Mouse (Mus musculus): ENCODE results near the gene Dnajc28.

Gene Dnajc28

DNA sequence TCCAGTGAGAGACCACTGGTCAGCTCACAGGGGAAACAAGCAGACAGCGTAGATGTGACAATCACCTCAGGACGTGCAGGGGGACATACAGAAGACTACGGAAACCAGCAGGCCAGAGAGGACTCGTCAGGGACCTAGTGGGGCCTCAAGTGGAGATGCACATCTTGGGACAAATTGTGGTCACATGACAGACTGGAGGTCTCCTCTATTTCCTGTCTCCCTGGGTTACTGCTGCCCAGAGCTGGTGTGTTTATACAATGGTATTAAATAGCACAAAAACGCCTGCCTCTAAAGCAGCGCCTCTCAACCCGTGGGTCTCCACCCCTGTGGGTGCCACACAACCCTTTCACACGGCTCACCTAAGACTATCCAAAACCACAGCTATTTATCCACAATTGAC, 26.7 kb downstream of the Dnajc28 start:
- in situ Hi-C loops (cut with MboI): no loop called here

DNA sequence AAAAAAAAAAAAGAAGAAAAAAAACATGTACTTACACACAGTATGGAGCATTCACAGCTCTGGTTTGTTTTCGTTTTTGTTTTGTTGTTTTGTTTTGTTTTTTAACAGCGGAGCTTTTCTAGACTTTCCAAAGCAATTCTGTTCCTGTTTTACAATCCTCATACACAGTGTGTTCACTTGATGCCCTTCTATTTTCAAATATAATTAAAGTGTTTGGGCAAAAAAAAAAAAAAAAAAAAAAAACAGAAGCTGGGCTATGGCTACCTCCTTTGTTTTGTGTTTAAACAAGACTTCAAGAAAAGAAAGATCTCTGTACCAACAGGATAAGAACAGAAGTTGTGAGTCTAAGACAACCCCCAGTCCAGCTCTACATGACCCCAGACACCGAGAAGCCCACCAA, 30.1 kb downstream of the Dnajc28 start:
- in situ Hi-C loops (cut with MboI): no loop called here

DNA sequence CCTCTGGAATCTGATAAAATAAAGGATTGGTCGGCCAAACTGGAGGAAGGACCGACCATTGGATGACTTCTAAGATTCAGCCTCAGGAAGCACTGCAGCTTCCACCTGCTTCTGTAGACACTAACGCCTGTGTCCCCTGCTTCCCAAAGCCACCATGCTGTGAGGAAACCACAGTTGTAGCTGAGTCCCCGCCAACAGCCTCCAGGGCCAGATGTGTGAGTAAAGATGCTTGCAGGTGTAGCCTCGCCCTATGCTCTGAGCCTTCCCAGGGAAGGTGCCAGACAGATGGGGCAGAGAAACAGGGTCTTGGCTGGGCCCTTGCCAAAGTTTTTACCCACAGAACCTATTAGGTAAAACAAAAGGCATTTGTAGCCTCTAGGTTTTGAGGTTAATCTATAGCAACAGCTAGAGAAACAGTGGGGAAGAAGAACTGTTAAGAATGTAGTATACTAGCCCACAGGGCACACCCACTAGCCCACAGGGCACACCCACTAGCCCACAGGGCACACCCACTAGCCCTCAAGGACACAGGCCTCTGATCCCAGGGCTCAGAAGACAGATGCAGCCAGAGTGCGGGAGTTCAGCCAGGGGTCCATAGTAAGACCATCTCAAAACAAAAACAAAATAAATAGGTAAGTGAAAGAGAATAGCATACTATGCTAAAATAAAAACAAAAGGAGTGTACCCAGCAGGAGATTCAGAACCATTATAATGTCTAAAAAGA, 30.9 kb downstream of the Dnajc28 start:
- in situ Hi-C loops (cut with MboI): no loop called here

- in situ Hi-C loops (cut with MboI): no loop called here
Observed at GRCm38 (mm10) chr16:91586244-91586643, 32.6 kb downstream of the Dnajc28 start.

- in situ Hi-C loops (cut with MboI): no loop called here
Observed at GRCm38 (mm10) chr16:91585617-91586016, 33.2 kb downstream of the Dnajc28 start.

GRCm38 (mm10) chr16:91582307-91582706, 36.5 kb downstream of the Dnajc28 start:
- in situ Hi-C loops (cut with MboI): no loop called here

DNA sequence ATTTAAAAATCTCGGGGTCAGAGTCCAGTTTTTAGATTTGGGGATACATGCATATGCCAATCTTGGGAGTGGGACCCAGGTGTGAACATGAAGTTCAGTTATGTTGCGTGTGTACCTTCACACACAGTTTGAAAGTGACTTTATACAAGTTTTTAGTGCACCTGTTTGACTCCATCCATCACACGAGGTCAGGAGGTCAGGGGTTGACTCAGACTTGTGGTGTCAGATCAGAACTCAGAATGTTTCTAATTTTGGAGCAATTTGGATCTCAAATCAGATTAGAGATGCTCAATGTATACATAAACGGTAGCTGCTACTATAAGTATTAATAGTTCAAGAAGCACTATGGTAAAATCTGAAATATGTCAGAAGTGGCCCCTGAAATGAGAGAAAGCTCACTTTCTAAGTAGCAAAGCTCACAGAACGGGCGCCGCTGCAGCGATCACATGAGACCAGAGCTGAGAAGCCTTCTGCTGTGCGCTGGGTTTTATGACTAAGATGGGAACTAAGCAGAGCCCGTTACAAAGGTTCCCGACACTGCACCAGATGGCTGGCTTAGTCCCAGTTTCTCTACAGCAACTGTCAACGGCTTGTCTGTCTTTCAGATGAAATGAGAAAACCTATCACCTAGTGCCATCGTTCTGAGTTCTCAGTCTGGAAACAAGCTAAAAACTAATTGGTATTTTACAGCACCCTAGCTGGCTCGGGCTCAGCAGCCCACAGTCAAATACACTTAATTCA, 39.7 kb downstream of the Dnajc28 start:
- in situ Hi-C loops (cut with MboI): no loop called here

DNA sequence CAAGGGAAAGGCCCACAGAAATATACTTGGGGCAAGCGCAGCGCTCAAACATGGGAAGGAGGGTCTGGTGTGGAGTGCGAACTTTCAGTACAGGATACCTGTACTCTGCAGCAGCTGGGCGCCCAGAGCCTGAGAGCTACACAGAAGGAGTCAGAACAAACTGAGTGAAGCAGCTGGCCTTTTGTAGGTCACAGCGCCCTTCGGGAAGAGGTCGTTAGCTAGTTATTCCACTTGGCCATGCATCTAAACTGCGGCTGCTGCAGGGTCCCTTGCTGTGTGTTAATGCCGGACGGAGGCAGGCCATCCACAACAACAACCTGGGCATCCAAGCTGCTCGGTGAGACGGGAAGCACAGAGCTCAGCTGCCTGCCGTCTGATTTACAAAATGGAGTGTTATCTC, 43.7 kb downstream of the Dnajc28 start:
- in situ Hi-C loops (cut with MboI): no loop called here

GRCm38 (mm10) chr16:91571105-91571504, 47.7 kb downstream of the Dnajc28 start:
- in situ Hi-C loops (cut with MboI): no loop called here

- in situ Hi-C loops (cut with MboI): no loop called here
Observed at GRCm38 (mm10) chr16:91568960-91569359, 49.9 kb downstream of the Dnajc28 start.

GRCm38 (mm10) chr16:91566002-91566401, 52.8 kb downstream of the Dnajc28 start:
- in situ Hi-C loops (cut with MboI): no loop called here

DNA sequence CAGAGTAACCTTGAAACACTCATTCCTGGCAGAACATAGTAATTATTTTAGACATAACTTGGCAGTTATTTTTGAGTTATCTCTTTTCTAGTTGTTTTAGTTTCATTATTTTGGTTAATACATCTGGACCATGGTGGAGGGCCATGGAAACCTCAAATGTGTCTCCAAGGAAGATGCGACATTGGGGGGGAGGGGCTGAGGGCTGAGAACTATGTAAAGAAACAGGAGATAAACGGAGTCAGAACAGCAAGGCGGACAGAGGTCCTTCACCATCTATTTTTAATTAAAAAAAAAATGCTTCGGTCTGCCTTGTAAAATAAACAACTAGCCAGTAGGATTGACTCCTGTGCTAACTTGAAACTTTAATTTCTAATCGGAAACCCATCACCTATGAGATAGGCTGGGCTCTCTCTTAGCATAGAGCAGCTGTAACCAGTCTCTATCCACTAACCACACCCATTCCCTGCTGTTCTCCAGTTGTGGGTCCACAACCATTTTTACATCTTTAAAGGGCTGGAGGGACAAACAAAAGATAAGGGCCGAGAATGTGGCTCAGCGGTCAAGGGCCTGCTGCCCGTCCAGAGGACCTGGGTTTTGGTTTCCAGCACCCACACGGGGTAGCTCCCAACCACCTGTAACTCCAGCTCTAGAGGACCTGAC, 53.4 kb downstream of the Dnajc28 start:
- in situ Hi-C loops (cut with MboI): no loop called here

DNA sequence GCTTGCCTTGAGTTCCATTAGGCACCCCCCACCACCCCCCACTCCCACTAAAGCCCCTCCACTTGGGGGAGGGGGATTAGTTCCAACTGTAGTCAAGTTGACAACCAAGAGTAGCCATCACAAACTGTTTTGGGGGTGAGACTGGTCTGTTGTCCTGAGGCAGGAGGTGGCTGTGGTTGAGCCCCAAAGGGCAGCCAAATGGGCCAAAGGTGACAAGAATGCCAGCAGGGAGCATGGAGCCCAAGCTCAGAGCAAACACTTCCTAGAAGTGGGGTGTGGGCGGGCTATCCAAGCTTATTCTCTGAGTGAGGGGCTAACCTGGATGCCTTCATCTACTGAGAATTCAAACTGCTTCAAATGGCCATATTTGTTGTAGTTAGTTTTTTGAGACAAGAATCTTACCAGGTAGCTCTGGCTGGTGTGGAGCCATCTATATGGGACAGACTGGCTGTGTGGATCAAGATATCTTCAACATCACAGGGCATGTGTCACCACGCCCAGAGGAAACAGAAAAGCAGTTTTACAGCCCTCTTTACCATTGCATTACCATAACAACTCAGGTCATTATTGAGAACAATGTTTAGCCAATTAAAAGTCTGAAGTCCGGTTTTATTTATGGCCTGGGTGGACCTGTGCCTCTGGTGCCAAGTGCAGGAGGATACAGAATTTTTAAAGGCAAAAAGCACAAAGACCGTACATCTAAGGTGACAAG, 54.1 kb downstream of the Dnajc28 start:
- in situ Hi-C loops (cut with MboI): no loop called here

Data from mature B cell (primary cell).